Mouse (Mus musculus): ENCODE data around the gene Ndufa7. TPM values are rescaled to one million over a fixed set of nuclear protein-coding genes. Genes with fewer than 3 reads are reported as not detected.

Gene Ndufa7
- 304 and 328 TPM in 2 replicates for polyA plus RNA-seq (2012; rRNA removed)

- Histone ChIP-seq H3K4me1 (ENCODE audit: control insufficient read depth, insufficient read depth, low read length) (no peaks in the 10 kb centered on the region; the same call in 1 of the 2 replicates), H3K4me3 (ENCODE audit: insufficient read depth, low read length) (peak within 1 kb of the TSS; percentile 80), H3K27ac (ENCODE audit: insufficient read depth, low read length) (no peak within 1 kb of the TSS)
- TF ChIP-seq CTCF (IDR thresholded peaks at IDR 0.05; ENCODE audit: extremely low read depth, insufficient read depth, low read length) (no peak), POLR2A (IDR thresholded peaks at IDR 0.05; ENCODE audit: extremely low read depth, insufficient read depth, low read length) (peak; percentile 98)
Observed at GRCm38 (mm10) chr17:33824084-33824996, at the start of gene Ndufa7, which contains the start of gene Rps28. Gene Ndufa7, plus strand, starts transcription at chr17:33824572. Gene Rps28, minus strand, starts transcription at chr17:33824562.

GRCm38 (mm10) chr17:33774573-33775155 is 49.7 kb upstream of the Ndufa7 start:
- Histone ChIP-seq H3K4me1 (ENCODE audit: control insufficient read depth, insufficient read depth, low read length) (no peaks in the 10 kb centered on the region; the same call in 1 of the 2 replicates), H3K4me3 (ENCODE audit: insufficient read depth, low read length) (no peak overlapping the region), H3K27ac (ENCODE audit: insufficient read depth, low read length) (0 out of 2 replicates have a peak overlapping the region, but pooled peaks have one; percentile 49)
- TF ChIP-seq CTCF (IDR thresholded peaks at IDR 0.05; ENCODE audit: extremely low read depth, insufficient read depth, low read length) (no peak), POLR2A (IDR thresholded peaks at IDR 0.05; ENCODE audit: extremely low read depth, insufficient read depth, low read length) (no peak)

GRCm38 (mm10) chr17:33775287-33775686 is 49.1 kb upstream of the Ndufa7 start:
- Histone ChIP-seq H3K4me3 (ENCODE audit: insufficient read depth, low read length) (no peak overlapping the region), H3K4me1 (ENCODE audit: control insufficient read depth, insufficient read depth, low read length) (no peaks in the 10 kb centered on the region; the same call in 1 of the 2 replicates), H3K27ac (ENCODE audit: insufficient read depth, low read length) (no peak overlapping the region)
- TF ChIP-seq POLR2A (IDR thresholded peaks at IDR 0.05; ENCODE audit: extremely low read depth, insufficient read depth, low read length) (no peak), CTCF (IDR thresholded peaks at IDR 0.05; ENCODE audit: extremely low read depth, insufficient read depth, low read length) (no peak)

- no peak for TF ChIP-seq POLR2A (IDR thresholded peaks at IDR 0.05; ENCODE audit: extremely low read depth, insufficient read depth, low read length)
- TF ChIP-seq CTCF (IDR thresholded peaks at IDR 0.05; ENCODE audit: extremely low read depth, insufficient read depth, low read length), result no peak
- Histone ChIP-seq H3K27ac (ENCODE audit: insufficient read depth, low read length) (peak overlapping the region; percentile 57), H3K4me1 (ENCODE audit: control insufficient read depth, insufficient read depth, low read length) (peaks cover 2% of the 10 kb centered on the region; the same call in 1 of the 2 replicates), H3K4me3 (ENCODE audit: insufficient read depth, low read length) (no peak overlapping the region)
Observed at GRCm38 (mm10) chr17:33779271-33779966, 45.0 kb upstream of the Ndufa7 start.

GRCm38 (mm10) chr17:33779967-33780295 is 44.4 kb upstream of the Ndufa7 start:
- no peak overlapping the region for H3K27ac ChIP-seq (ENCODE audit: insufficient read depth, low read length)

GRCm38 (mm10) chr17:33780431-33780830 is 43.9 kb upstream of the Ndufa7 start:
- Histone ChIP-seq H3K27ac (ENCODE audit: insufficient read depth, low read length) (no peak overlapping the region), H3K4me1 (ENCODE audit: control insufficient read depth, insufficient read depth, low read length) (peaks cover 2% of the 10 kb centered on the region; the same call in 1 of the 2 replicates), H3K4me3 (ENCODE audit: insufficient read depth, low read length) (peak overlapping the region; percentile 30)
- no peak for TF ChIP-seq POLR2A (IDR thresholded peaks at IDR 0.05; ENCODE audit: extremely low read depth, insufficient read depth, low read length)
- no peak for TF ChIP-seq CTCF (IDR thresholded peaks at IDR 0.05; ENCODE audit: extremely low read depth, insufficient read depth, low read length)

More at GRCm38 (mm10) chr17:33779967-33780295, 44.4 kb upstream of the Ndufa7 start:
- Histone ChIP-seq H3K4me1 (ENCODE audit: control insufficient read depth, insufficient read depth, low read length) (peaks cover 2% of the 10 kb centered on the region; the same call in 1 of the 2 replicates), H3K4me3 (ENCODE audit: insufficient read depth, low read length) (no peak overlapping the region)
- TF ChIP-seq POLR2A (IDR thresholded peaks at IDR 0.05; ENCODE audit: extremely low read depth, insufficient read depth, low read length), result no peak
- TF ChIP-seq CTCF (IDR thresholded peaks at IDR 0.05; ENCODE audit: extremely low read depth, insufficient read depth, low read length), result no peak

GRCm38 (mm10) chr17:33781124-33781977 is 43.0 kb upstream of the Ndufa7 start, which contains the start of gene Angptl4:
Gene Angptl4, minus strand, starts transcription at chr17:33781830.
- TF ChIP-seq POLR2A (IDR thresholded peaks at IDR 0.05; ENCODE audit: extremely low read depth, insufficient read depth, low read length) (no peak), CTCF (IDR thresholded peaks at IDR 0.05; ENCODE audit: extremely low read depth, insufficient read depth, low read length) (no peak)
- Histone ChIP-seq H3K4me3 (ENCODE audit: insufficient read depth, low read length) (peak within 1 kb of the TSS; percentile 30), H3K4me1 (ENCODE audit: control insufficient read depth, insufficient read depth, low read length) (peaks cover 2% of the 10 kb centered on the region; the same call in 1 of the 2 replicates), H3K27ac (ENCODE audit: insufficient read depth, low read length) (peak within 1 kb of the TSS; percentile 64)

- peak overlapping the region; percentile 58 for H3K27ac ChIP-seq (ENCODE audit: insufficient read depth, low read length)
- H3K4me3 ChIP-seq (ENCODE audit: insufficient read depth, low read length), result no peak overlapping the region; the same call in 1 of the 2 replicates
- peaks cover 2% of the 10 kb centered on the region; the same call in 1 of the 2 replicates for H3K4me1 ChIP-seq (ENCODE audit: control insufficient read depth, insufficient read depth, low read length)
- TF ChIP-seq POLR2A (IDR thresholded peaks at IDR 0.05; ENCODE audit: extremely low read depth, insufficient read depth, low read length) (no peak), CTCF (IDR thresholded peaks at IDR 0.05; ENCODE audit: extremely low read depth, insufficient read depth, low read length) (no peak)
Observed at GRCm38 (mm10) chr17:33782067-33782466, 42.3 kb upstream of the Ndufa7 start.

Measured in cortical plate, adult 2 months (tissue).